Mouse (Mus musculus) gonadal fat pad, adult 2 months (tissue): ENCODE results near the gene Wars2. TPM values are rescaled to one million over a fixed set of nuclear protein-coding genes. Genes with fewer than 3 reads are reported as not detected.

Experiments used
- DNase-seq: peaks from one replicate; pipeline ENCODE4 v3.0.0-alpha.2; 2012; ENCODE audit warnings: low read depth
- polyA plus RNA-seq: library from polyadenylated mRNA; depleted of rRNA; stranded (reverse); fragments of >200 nt; gene quantifications from 2 replicates; pipeline ENCODE4 v1.2.3, GENCODE M21; 2012; rRNA removed

The Wars2 gene
- 4.4 and 7.3 TPM in 2 replicates for polyA plus RNA-seq

GRCm38 (mm10) chr3:99140940-99141854, at the start of gene Wars2:
Wars2 (plus strand) TSS chr3:99141068.
- peak; percentile 42 for DNase-seq

- DNase-seq = no peak
These were observed 44.1 kb upstream of the Wars2 start for GRCm38 (mm10) chr3:99096816-99097215.

GRCm38 (mm10) chr3:99110353-99111213, 30.3 kb upstream of the Wars2 start:
- DNase-seq = no peak

GRCm38 (mm10) chr3:99111214-99111608, 29.7 kb upstream of the Wars2 start:
- no peak for DNase-seq

GRCm38 (mm10) chr3:99113266-99113837, 27.5 kb upstream of the Wars2 start:
- DNase-seq = no peak

GRCm38 (mm10) chr3:99120942-99121341, 19.9 kb upstream of the Wars2 start:
- no peak for DNase-seq

- DNase-seq = no peak
These were observed 10.3 kb upstream of the Wars2 start for GRCm38 (mm10) chr3:99130521-99130920.

GRCm38 (mm10) chr3:99131973-99132372, 8.9 kb upstream of the Wars2 start:
- DNase-seq = no peak

- no peak for DNase-seq
These were observed 7.0 kb upstream of the Wars2 start for GRCm38 (mm10) chr3:99133913-99134312.

- no peak for DNase-seq
These were observed 7.0 kb downstream of the Wars2 start for GRCm38 (mm10) chr3:99147886-99148285.

GRCm38 (mm10) chr3:99149035-99149434, 8.2 kb downstream of the Wars2 start:
- DNase-seq = no peak

- DNase-seq = no peak
These were observed 15.4 kb downstream of the Wars2 start for GRCm38 (mm10) chr3:99156286-99156685.

- DNase-seq = no peak
These were observed 16.1 kb downstream of the Wars2 start for GRCm38 (mm10) chr3:99156987-99157386.

- DNase-seq = no peak
These were observed 16.7 kb downstream of the Wars2 start for GRCm38 (mm10) chr3:99157451-99158015.

GRCm38 (mm10) chr3:99160016-99160415, 19.1 kb downstream of the Wars2 start:
- DNase-seq = no peak

- no peak for DNase-seq
These were observed 21.3 kb downstream of the Wars2 start for GRCm38 (mm10) chr3:99162191-99162590.

GRCm38 (mm10) chr3:99167734-99168133, 26.9 kb downstream of the Wars2 start:
- DNase-seq = no peak

GRCm38 (mm10) chr3:99173178-99173577, 32.3 kb downstream of the Wars2 start:
- DNase-seq = no peak

- no peak for DNase-seq
These were observed 33.9 kb downstream of the Wars2 start for GRCm38 (mm10) chr3:99174658-99175304.

GRCm38 (mm10) chr3:99183355-99184016, 42.6 kb downstream of the Wars2 start:
- DNase-seq = no peak

GRCm38 (mm10) chr3:99184373-99184772, 43.5 kb downstream of the Wars2 start:
- no peak for DNase-seq
